9 mouse cellular contexts compared by ENCODE assay signal in genomic region chr10:116893753-116894152, GRCm38 (mm10). TPM values are rescaled to one million over a fixed set of nuclear protein-coding genes. Genes with fewer than 3 reads are reported as not detected.
DNase-seq lines count a peak whose midpoint lies in the region; TF ChIP-seq lines count a peak whose summit lies in the region.
"Had no signal": no experiment of that assay in that cellular context is flagged by ENCODE, and none has a peak within 500 bp of the region (broad histone marks: within the 10 kb centered on the region; RNA-seq: fewer than 3 reads in every experiment).

No protein-coding gene starts in this region.

- H3K4me3 ChIP-seq in gastrocnemius, adult 2 months: no peak overlapping the region

- TF ChIP-seq CTCF in gastrocnemius, adult 2 months (IDR thresholded peaks at IDR 0.05): peak; percentile 55

- intact Hi-C loops in gastrocnemius, adult 2 months (cut with DNase I): loop anchor here (5.0 kb wide), 1 partner anchor 561 kb away; no protein-coding TSS in a partner anchor

- no peak overlapping the region for H3K27ac ChIP-seq in gastrocnemius, adult 2 months
- H3K27ac ChIP-seq: macrophage had no signal

- DNase-seq in gastrocnemius, adult 2 months: peak; percentile 22
- no peak for DNase-seq in gastrocnemius, postnatal 25 days
- DNase-seq in spleen, postnatal 36 days (ENCODE audit: low spot score in 2 of 2): peak; percentile 16 to 23
- no peak for DNase-seq in spleen, adult 12 weeks (ENCODE audit: low spot score)
- DNase-seq in cerebellum, adult 9-10 months: peak; percentile 83
- peak; percentile 78 for DNase-seq in induced T-regulatory cell, adult 2 months (ENCODE audit: low read depth)
- DNase-seq in lung, postnatal 14 days: peak; percentile 45
- DNase-seq in testis, postnatal 10 days (ENCODE audit: low spot score): no peak

RNA-seq across cellular contexts. Expression of gene Myrfl, which starts 3.0 kb away (rescaled TPM):
- total RNA-seq in gastrocnemius, adult 2 months (2021): under 1 TPM; 0.08 to 0.25 TPM
- under 1 TPM in 1 of 2 experiments, not detected in 1; 0.18 TPM for total RNA-seq in gastrocnemius, postnatal 25 days (2021)

RNA-seq across cellular contexts. Expression of gene Rab3ip, which starts 56.8 kb away (rescaled TPM):
- total RNA-seq in gastrocnemius, adult 2 months (2021): 10 to 100 TPM; 26.2 to 39.2 TPM
- 10 to 100 TPM; 20.3 to 22.9 TPM for total RNA-seq in gastrocnemius, postnatal 25 days (2021)

Comparison
In these comparisons a context has a peak if more than half of its experiments do, and no peak if none do; other contexts are left out.
1. DNase-seq: peak in gastrocnemius, adult 2 months (single experiment), spleen, postnatal 36 days (2 of 2), cerebellum, adult 9-10 months (single experiment), induced T-regulatory cell, adult 2 months (single experiment) and lung, postnatal 14 days (single experiment); none in gastrocnemius, postnatal 25 days (single experiment), spleen, adult 12 weeks (single experiment) and testis, postnatal 10 days (single experiment).